Mouse (Mus musculus) embryonic fibroblast, embryonic 13.5 days (primary cell): ENCODE results near the gene Hyal4.

Source experiments
- CTCF ChIP-seq: IDR thresholded peaks from 2 replicates; pipeline ENCODE4 v1.5.1; 2011; ENCODE audit warnings: mild to moderate bottlenecking, control low read depth, low read length, moderate library complexity, borderline replicate concordance; ENCODE audit not compliant: insufficient read depth
- POLR2A ChIP-seq: IDR thresholded peaks from 2 replicates; pipeline ENCODE4 v1.6.1; 2011; ENCODE audit warnings: low read depth, mild to moderate bottlenecking, control low read depth, low read length, moderate library complexity

- TF ChIP-seq CTCF (no peak), POLR2A (no peak)
These were observed at the start of gene Hyal4 for GRCm38 (mm10) chr6:24748029-24748428.
